Mouse (Mus musculus): ENCODE measurements around the gene Gjc1.

DNA sequence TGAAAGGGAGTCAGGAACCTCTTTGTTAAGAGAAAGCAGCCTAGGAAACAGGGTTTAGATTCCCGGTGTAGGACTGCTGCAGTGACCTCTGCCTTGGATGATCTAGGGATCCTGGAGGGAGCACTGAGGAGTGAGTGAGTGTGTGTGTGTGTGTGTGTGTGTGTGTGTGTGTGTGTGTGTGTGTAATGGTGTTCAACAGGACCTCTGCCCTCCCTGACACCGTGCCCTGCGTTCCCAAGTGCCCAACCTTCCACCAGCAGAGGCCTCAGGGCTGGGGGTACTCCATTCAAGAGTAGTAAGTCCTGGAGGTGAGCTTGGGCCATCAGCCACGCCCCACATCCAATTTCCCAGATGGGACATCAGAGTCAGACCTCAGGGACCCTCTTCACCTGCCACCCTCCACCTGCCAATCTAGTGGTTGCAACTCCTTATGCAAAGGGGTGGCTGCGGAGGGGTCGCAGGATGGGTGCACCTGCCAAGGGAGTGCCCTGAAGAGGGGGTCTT lies 58.6 kb downstream of the Gjc1 start:
- TF ChIP-seq POLR2A (IDR thresholded peaks at IDR 0.05; ENCODE audit: low read depth, low read length) = no peak
- TF ChIP-seq CTCF (IDR thresholded peaks at IDR 0.05; ENCODE audit: extremely low read depth, insufficient read depth, insufficient read length, insufficient replicate concordance) = no peak
